Mouse (Mus musculus) intestine, postnatal 0 days (tissue): ENCODE results near the gene Crtc2. TPM values are rescaled to one million over a fixed set of nuclear protein-coding genes. Genes with fewer than 3 reads are reported as not detected.

ENCODE experiments used
- ATAC-seq: fragments of 200-750 bp; cut with Nextera tagmentation; 2 replicates; pipeline ENCODE4 v1.8.0; 2017; ENCODE audit warnings: mild to moderate bottlenecking, moderate TSS enrichment, moderate library complexity
- H3K27ac ChIP-seq: fragments of 300-500 bp; sonication (generic); 2 replicates; pipeline ENCODE4 v1.5.1; 2014; ENCODE audit warnings: mild to moderate bottlenecking, low read depth, low read length, moderate library complexity
- H3K27me3 ChIP-seq: fragments of 300-500 bp; sonication (generic); replicated peaks from 2 replicates; pipeline ENCODE4 v1.6.1; 2014; ENCODE audit warnings: low read length, mixed read lengths; ENCODE audit not compliant: control insufficient read depth, insufficient read depth
- H3K36me3 ChIP-seq: fragments of 300-500 bp; sonication (generic); 2 replicates; pipeline ENCODE4 v1.6.1; 2014; ENCODE audit warnings: mild to moderate bottlenecking, moderate library complexity; ENCODE audit not compliant: control insufficient read depth, insufficient read depth
- H3K4me1 ChIP-seq: fragments of 300-500 bp; sonication (generic); replicated peaks from 2 replicates; pipeline ENCODE4 v1.6.1; 2014; ENCODE audit warnings: antibody characterized with exemption, low read length, mixed read lengths; ENCODE audit not compliant: control insufficient read depth, insufficient read depth
- H3K4me2 ChIP-seq: fragments of 300-500 bp; sonication (generic); replicated peaks from 2 replicates; pipeline ENCODE4 v1.6.1; 2014; ENCODE audit warnings: low read depth, mild to moderate bottlenecking, moderate library complexity
- H3K4me3 ChIP-seq: fragments of 300-500 bp; sonication (generic); 2 replicates; pipeline ENCODE4 v1.5.1; 2014; ENCODE audit warnings: low read depth, low read length
- H3K9ac ChIP-seq: fragments of 300-500 bp; sonication (generic); 2 replicates; pipeline ENCODE4 v1.6.1; 2014; ENCODE audit warnings: mild to moderate bottlenecking, low read depth, low read length
- H3K9me3 ChIP-seq: fragments of 300-500 bp; sonication (generic); 2 replicates; pipeline ENCODE4 v1.6.1; 2016; ENCODE audit warnings: mixed run types; ENCODE audit not compliant: control insufficient read depth
- CTCF ChIP-seq: sonication (generic); IDR thresholded peaks from 2 replicates; pipeline ENCODE4 v1.5.1; 2016; ENCODE audit warnings: low read depth, mild to moderate bottlenecking, control low read depth, antibody characterized with exemption, moderate library complexity
- WGBS: fragments of 180-500 bp; shearing (Covaris S2); extraction: QIAGEN DNeasy Blood & Tissue Kit; methylation state at CpG from one replicate; pipeline ENCODE4 v1.1.7; 2014; 5-methylcytosine and 5-hydroxymethylcytosine counted together
- polyA plus RNA-seq: library from polyadenylated mRNA; unstranded; fragments of >200 nt; fragmentation: Nextera tagmentation; extraction: Ambion mirVana; gene quantifications from 2 replicates; pipeline ENCODE4 v1.2.1, GENCODE M21; 2015

Crtc2 gene
- polyA plus RNA-seq = 12.2 and 14.9 TPM in 2 replicates

GRCm38 (mm10) chr3:90253653-90254418 is at the start of gene Crtc2:
Gene Crtc2, plus strand, starts transcription at chr3:90254163.
- peak within 1 kb of the TSS; percentile 81 for H3K27ac ChIP-seq
- no peaks in the 10 kb centered on the region for H3K27me3 ChIP-seq
- 0 out of 2 replicates have a peak, but pooled peaks cover 4% of the 10 kb centered on the region for H3K4me1 ChIP-seq
- H3K4me2 ChIP-seq = peak within 1 kb of the TSS; percentile 74
- H3K9ac ChIP-seq = peak within 1 kb of the TSS; percentile 85
- H3K9me3 ChIP-seq = no peaks in the 10 kb centered on the region
- no peak for TF ChIP-seq CTCF
- peaks cover 27% of the 10 kb centered on the region for H3K36me3 ChIP-seq
- peak; percentile 96 for ATAC-seq
- peak within 1 kb of the TSS; percentile 91 for H3K4me3 ChIP-seq
- WGBS = under 1% methylated on average over 39 of the region's 40 CpGs

DNA sequence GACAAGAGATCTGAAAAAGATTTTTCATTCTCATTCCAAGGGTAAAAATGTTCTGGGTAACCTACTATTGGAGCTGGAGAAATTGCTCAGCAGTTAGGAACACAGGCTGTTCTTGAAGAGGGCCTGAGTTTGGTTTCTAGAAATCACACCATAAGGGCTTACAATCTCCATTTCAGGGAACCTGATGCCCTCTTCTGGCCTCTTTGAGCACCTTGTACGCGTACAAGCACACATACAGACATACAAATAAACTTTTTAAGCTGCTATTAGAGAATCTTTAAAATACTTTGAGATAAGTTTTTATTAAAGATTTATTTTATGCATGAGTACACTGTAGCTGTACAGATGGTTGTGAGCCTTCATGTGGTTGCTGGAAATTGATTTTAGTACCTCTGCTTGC is 49.4 kb upstream of the Crtc2 start:
- no peak for TF ChIP-seq CTCF
- Histone ChIP-seq H3K27me3 (no peaks in the 10 kb centered on the region), H3K9ac (no peak overlapping the region), H3K4me3 (no peak overlapping the region), H3K9me3 (no peaks in the 10 kb centered on the region), H3K36me3 (peaks cover 13% of the 10 kb centered on the region; the same call in 1 of the 2 replicates), H3K27ac (no peak overlapping the region), H3K4me2 (no peak overlapping the region), H3K4me1 (no peaks in the 10 kb centered on the region)
- WGBS = 99% methylated on average over 2 of the region's 2 CpGs
- no peak for ATAC-seq

DNA sequence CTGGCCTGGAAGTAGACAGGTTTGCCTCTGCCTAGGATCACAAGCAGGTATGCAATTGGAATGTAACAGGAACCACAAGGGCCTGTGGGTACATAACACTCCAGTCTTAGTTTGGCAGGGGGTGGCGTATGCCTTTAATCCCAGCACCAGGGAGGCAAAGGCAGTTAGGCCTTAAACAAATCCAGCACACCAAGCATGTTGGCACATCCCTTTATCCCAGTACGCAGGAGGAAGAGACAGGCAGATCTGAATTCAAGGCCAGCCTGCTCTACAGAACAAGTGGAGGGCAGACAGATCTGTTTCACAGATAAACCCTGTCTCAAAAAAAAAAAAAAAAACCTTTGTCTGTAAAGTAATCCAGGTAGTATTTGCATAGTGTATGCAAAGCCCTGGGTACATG is 45.3 kb upstream of the Crtc2 start:
- 92% methylated on average over 2 of the region's 2 CpGs for WGBS
- 0 out of 2 replicates have a peak, but pooled peaks cover 5% of the 10 kb centered on the region for H3K4me1 ChIP-seq
- H3K36me3 ChIP-seq = peaks cover 31% of the 10 kb centered on the region

GRCm38 (mm10) chr3:90209908-90210566 is 43.9 kb upstream of the Crtc2 start:
- 90% methylated on average over 5 of the region's 5 CpGs for WGBS
- Histone ChIP-seq H3K4me3 (no peak overlapping the region), H3K9ac (no peak overlapping the region), H3K36me3 (peaks cover 31% of the 10 kb centered on the region), H3K27me3 (no peaks in the 10 kb centered on the region), H3K27ac (no peak overlapping the region), H3K4me1 (0 out of 2 replicates have a peak, but pooled peaks cover 7% of the 10 kb centered on the region), H3K4me2 (no peak overlapping the region), H3K9me3 (no peaks in the 10 kb centered on the region)
- TF ChIP-seq CTCF = no peak
- ATAC-seq = no peak

More for the DNA sequence above, 45.3 kb upstream of the Crtc2 start:
- Histone ChIP-seq H3K9me3 (no peaks in the 10 kb centered on the region), H3K27me3 (no peaks in the 10 kb centered on the region), H3K9ac (no peak overlapping the region), H3K4me2 (no peak overlapping the region), H3K27ac (no peak overlapping the region; the same call in none of the 2 replicates), H3K4me3 (no peak overlapping the region)
- ATAC-seq = no peak
- TF ChIP-seq CTCF = no peak

- 49% methylated on average over 13 of the region's 13 CpGs for WGBS
- Histone ChIP-seq H3K4me1 (0 out of 2 replicates have a peak, but pooled peaks cover 7% of the 10 kb centered on the region), H3K36me3 (peaks cover 31% of the 10 kb centered on the region), H3K4me3 (peak overlapping the region; percentile 69), H3K27ac (no peak overlapping the region), H3K9ac (no peak overlapping the region), H3K4me2 (peak overlapping the region; percentile 65), H3K27me3 (no peaks in the 10 kb centered on the region), H3K9me3 (no peaks in the 10 kb centered on the region)
- no peak for ATAC-seq
- TF ChIP-seq CTCF = no peak
These were observed 42.2 kb upstream of the Crtc2 start for GRCm38 (mm10) chr3:90211475-90212398.
